Mouse (Mus musculus): Measurements from ENCODE around the gene Rragd. TPM values are rescaled to one million over a fixed set of nuclear protein-coding genes. Genes with fewer than 3 reads are reported as not detected.

Rragd gene
- polyA plus RNA-seq, 1 experiment from 2014 or later: 7.5 TPM

GRCm38 (mm10) chr4:33024420-33024819 is 41.6 kb downstream of the Rragd start:
- ATAC-seq (ENCODE audit: insufficient read depth, low FRiP score): no peak

DNA sequence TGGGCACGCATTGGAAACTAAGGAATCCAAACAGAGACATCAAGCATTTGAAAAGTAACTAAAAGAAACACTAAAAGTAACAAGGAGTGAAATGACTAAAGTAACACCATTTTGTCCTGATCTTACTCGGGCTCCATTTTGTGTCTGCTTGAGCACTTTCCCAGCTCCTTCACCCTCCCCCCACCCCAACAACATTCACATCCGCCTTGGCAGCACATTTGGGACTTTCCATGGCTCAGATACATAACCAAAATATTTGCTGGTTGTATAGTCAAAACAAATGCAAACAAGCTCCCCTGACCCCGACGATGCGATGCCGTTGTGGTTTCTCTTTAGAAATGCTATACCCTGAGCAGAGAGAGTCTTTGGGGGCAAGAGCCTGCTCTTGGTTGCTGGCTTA is 46.3 kb downstream of the Rragd start:
- Histone ChIP-seq H3K27me3 (ENCODE audit: control insufficient read depth, insufficient read depth, low read length) (no peaks in the 10 kb centered on the region), H3K36me3 (ENCODE audit: control insufficient read depth, insufficient read depth, low read length) (no peaks in the 10 kb centered on the region), H3K4me3 (replicated peaks; ENCODE audit: low read length) (no peak overlapping the region), H3K9ac (ENCODE audit: low read length) (no peak overlapping the region), H3K4me2 (ENCODE audit: low read depth, low read length) (no peak overlapping the region), H3K4me1 (ENCODE audit: control insufficient read depth, insufficient read depth, low read length) (peaks cover 5% of the 10 kb centered on the region), H3K27ac (ENCODE audit: low read length) (no peak overlapping the region), H3K9me3 (replicated peaks; ENCODE audit: control insufficient read depth, low read length) (no peaks in the 10 kb centered on the region)
- no peak for ATAC-seq (ENCODE audit: insufficient read depth, low FRiP score)
- 89% methylated on average over 7 of the region's 7 CpGs for WGBS

More at GRCm38 (mm10) chr4:33024420-33024819, 41.6 kb downstream of the Rragd start:
- Histone ChIP-seq H3K27me3 (ENCODE audit: control insufficient read depth, insufficient read depth, low read length) (no peaks in the 10 kb centered on the region), H3K4me1 (ENCODE audit: control insufficient read depth, insufficient read depth, low read length) (no peaks in the 10 kb centered on the region), H3K4me2 (ENCODE audit: low read depth, low read length) (no peak overlapping the region), H3K36me3 (ENCODE audit: control insufficient read depth, insufficient read depth, low read length) (no peaks in the 10 kb centered on the region), H3K27ac (ENCODE audit: low read length) (no peak overlapping the region), H3K9me3 (replicated peaks; ENCODE audit: control insufficient read depth, low read length) (no peaks in the 10 kb centered on the region), H3K9ac (ENCODE audit: low read length) (no peak overlapping the region), H3K4me3 (replicated peaks; ENCODE audit: low read length) (no peak overlapping the region)
- WGBS: 68% methylated on average over 8 of the region's 8 CpGs

GRCm38 (mm10) chr4:33030264-33031194 is 47.7 kb downstream of the Rragd start:
- Histone ChIP-seq H3K9me3 (replicated peaks; ENCODE audit: control insufficient read depth, low read length) (peaks cover 4% of the 10 kb centered on the region; the same call in 1 of the 2 replicates), H3K27me3 (ENCODE audit: control insufficient read depth, insufficient read depth, low read length) (no peaks in the 10 kb centered on the region), H3K9ac (ENCODE audit: low read length) (peak overlapping the region; percentile 97), H3K36me3 (ENCODE audit: control insufficient read depth, insufficient read depth, low read length) (no peaks in the 10 kb centered on the region; the same call in 1 of the 2 replicates), H3K4me3 (replicated peaks; ENCODE audit: low read length) (peak overlapping the region; percentile 91), H3K4me1 (ENCODE audit: control insufficient read depth, insufficient read depth, low read length) (peaks cover 7% of the 10 kb centered on the region), H3K4me2 (ENCODE audit: low read depth, low read length) (peak overlapping the region; percentile 79), H3K27ac (ENCODE audit: low read length) (peak overlapping the region; percentile 83)
- peak; percentile 74 for ATAC-seq (ENCODE audit: insufficient read depth, low FRiP score)
- WGBS: 3% methylated on average over 55 of the region's 55 CpGs

DNA sequence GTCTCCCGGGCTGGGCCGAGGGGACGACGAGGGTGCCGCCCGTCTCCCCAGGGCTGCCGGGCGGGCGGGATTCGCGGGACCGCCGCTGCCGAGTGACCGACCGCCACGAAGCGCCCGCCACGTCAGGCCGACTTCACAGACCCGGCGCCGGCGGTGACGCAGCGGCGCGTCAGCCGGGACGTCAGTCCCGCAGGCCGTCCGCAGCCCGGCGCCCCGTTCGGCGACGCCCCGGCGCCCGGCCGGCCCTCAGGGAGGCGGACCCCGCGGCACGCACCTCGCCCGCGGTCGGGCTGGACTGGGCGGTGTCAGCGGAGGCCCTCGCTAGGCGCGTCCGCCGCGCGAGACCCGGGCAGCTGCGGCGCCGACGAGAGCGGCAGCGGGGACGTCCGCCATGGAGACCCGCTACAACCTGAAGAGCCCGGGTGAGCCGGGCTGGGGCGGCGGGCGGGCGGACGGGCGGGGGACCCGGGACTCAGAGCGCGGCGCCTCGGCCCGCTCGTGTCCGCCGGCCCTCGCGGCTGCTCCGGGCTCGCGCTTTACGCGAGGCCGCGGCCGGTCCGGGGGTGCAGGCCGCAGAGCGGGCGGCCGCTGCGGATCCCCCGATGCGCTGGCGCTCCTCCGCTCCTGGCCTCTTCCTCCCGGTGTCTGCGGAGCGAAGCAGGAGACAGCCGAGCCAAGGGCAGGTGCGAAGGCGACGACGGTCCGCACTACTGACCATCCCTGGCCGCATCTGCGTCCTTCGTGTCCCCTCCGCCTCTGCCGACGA is 48.5 kb downstream of the Rragd start, which contains the start of gene Ube2j1:
Gene Ube2j1 (plus strand): TSS at position 222 of the 766 bp plus-strand sequence.
- peak within 1 kb of the TSS; percentile 83 for H3K27ac ChIP-seq (ENCODE audit: low read length)
- peaks cover 6% of the 10 kb centered on the region; the same call in 1 of the 2 replicates for H3K9me3 ChIP-seq (replicated peaks; ENCODE audit: control insufficient read depth, low read length)
- H3K4me1 ChIP-seq (ENCODE audit: control insufficient read depth, insufficient read depth, low read length): peaks cover 7% of the 10 kb centered on the region
- no peaks in the 10 kb centered on the region for H3K27me3 ChIP-seq (ENCODE audit: control insufficient read depth, insufficient read depth, low read length)
- peak within 1 kb of the TSS; percentile 97 for H3K9ac ChIP-seq (ENCODE audit: low read length)
- H3K4me2 ChIP-seq (ENCODE audit: low read depth, low read length): peak within 1 kb of the TSS; percentile 79
- peak; percentile 99 for ATAC-seq (ENCODE audit: insufficient read depth, low FRiP score)
- no peaks in the 10 kb centered on the region; the same call in 1 of the 2 replicates for H3K36me3 ChIP-seq (ENCODE audit: control insufficient read depth, insufficient read depth, low read length)
- H3K4me3 ChIP-seq (replicated peaks; ENCODE audit: low read length): peak within 1 kb of the TSS; percentile 91
- WGBS: under 1% methylated on average over 114 of the region's 123 CpGs

- no peaks in the 10 kb centered on the region; the same call in 1 of the 2 replicates for H3K36me3 ChIP-seq (ENCODE audit: control insufficient read depth, insufficient read depth, low read length)
- peak overlapping the region; percentile 97 for H3K9ac ChIP-seq (ENCODE audit: low read length)
- H3K9me3 ChIP-seq (replicated peaks; ENCODE audit: control insufficient read depth, low read length): peaks cover 6% of the 10 kb centered on the region; the same call in 1 of the 2 replicates
- no peak for ATAC-seq (ENCODE audit: insufficient read depth, low FRiP score)
- 20% methylated on average over 4 of the region's 4 CpGs for WGBS
- H3K4me1 ChIP-seq (ENCODE audit: control insufficient read depth, insufficient read depth, low read length): peaks cover 7% of the 10 kb centered on the region
- H3K27me3 ChIP-seq (ENCODE audit: control insufficient read depth, insufficient read depth, low read length): no peaks in the 10 kb centered on the region
- peak overlapping the region; percentile 79 for H3K4me2 ChIP-seq (ENCODE audit: low read depth, low read length)
- peak overlapping the region; percentile 91 for H3K4me3 ChIP-seq (replicated peaks; ENCODE audit: low read length)
- peak overlapping the region; percentile 83 for H3K27ac ChIP-seq (ENCODE audit: low read length)
These were observed 49.2 kb downstream of the Rragd start for GRCm38 (mm10) chr4:33032045-33032444.

DNA sequence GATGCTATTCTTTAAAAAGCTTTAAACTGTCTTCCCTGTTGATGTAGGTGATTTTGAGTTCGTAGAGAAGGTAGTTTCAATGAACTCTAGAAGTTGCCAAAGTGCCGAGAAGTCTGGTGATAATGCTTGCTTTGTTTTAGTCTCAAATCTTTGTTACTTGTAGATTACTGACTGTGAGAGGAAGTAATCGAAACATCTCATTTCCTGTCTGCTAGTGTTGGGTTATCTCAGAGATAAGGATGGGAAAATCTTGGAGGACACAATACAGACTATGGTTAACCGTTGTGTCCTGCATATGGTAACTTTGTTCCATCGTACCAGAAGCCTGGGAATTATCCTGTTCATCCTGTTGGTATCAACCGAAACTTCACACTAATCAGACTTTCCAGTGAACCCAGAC is 50.7 kb downstream of the Rragd start:
- no peak overlapping the region for H3K4me2 ChIP-seq (ENCODE audit: low read depth, low read length)
- peaks cover 6% of the 10 kb centered on the region; the same call in 1 of the 2 replicates for H3K9me3 ChIP-seq (replicated peaks; ENCODE audit: control insufficient read depth, low read length)
- WGBS: 62% methylated on average over 6 of the region's 6 CpGs
- peaks cover 7% of the 10 kb centered on the region for H3K4me1 ChIP-seq (ENCODE audit: control insufficient read depth, insufficient read depth, low read length)
- no peak overlapping the region for H3K4me3 ChIP-seq (replicated peaks; ENCODE audit: low read length)
- no peaks in the 10 kb centered on the region for H3K27me3 ChIP-seq (ENCODE audit: control insufficient read depth, insufficient read depth, low read length)
- no peak overlapping the region for H3K27ac ChIP-seq (ENCODE audit: low read length)
- no peaks in the 10 kb centered on the region; the same call in 1 of the 2 replicates for H3K36me3 ChIP-seq (ENCODE audit: control insufficient read depth, insufficient read depth, low read length)
- ATAC-seq (ENCODE audit: insufficient read depth, low FRiP score): no peak
- H3K9ac ChIP-seq (ENCODE audit: low read length): no peak overlapping the region

DNA sequence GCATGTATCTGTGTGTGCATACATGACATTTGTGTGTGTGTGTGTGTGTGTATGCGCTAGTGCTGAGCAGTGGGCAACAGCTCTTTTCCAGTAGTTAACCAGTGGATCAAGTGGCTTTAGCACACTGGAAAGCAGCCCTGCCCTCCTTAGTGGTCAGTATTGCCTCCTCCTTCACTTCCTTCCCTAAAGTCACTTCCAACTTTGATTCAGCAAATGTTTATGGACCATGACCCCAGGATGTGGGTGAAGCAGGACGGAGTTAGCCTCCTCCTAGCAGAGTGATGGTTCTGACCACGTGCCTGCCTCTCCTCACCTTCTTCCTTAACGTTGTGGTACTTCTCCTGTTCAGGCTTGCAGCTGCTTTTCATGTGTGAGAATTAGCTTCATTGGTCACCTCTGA is 57.0 kb downstream of the Rragd start:
- Histone ChIP-seq H3K27me3 (ENCODE audit: control insufficient read depth, insufficient read depth, low read length) (no peaks in the 10 kb centered on the region), H3K9ac (ENCODE audit: low read length) (no peak overlapping the region), H3K27ac (ENCODE audit: low read length) (no peak overlapping the region), H3K9me3 (replicated peaks; ENCODE audit: control insufficient read depth, low read length) (peaks cover 6% of the 10 kb centered on the region; the same call in 1 of the 2 replicates), H3K36me3 (ENCODE audit: control insufficient read depth, insufficient read depth, low read length) (peaks cover 17% of the 10 kb centered on the region), H3K4me1 (ENCODE audit: control insufficient read depth, insufficient read depth, low read length) (no peaks in the 10 kb centered on the region), H3K4me3 (replicated peaks; ENCODE audit: low read length) (no peak overlapping the region), H3K4me2 (ENCODE audit: low read depth, low read length) (no peak overlapping the region)
- no peak for ATAC-seq (ENCODE audit: insufficient read depth, low FRiP score)
- 70% methylated on average over 4 of the region's 4 CpGs for WGBS

GRCm38 (mm10) chr4:33049601-33050000 is 66.8 kb downstream of the Rragd start:
- Histone ChIP-seq H3K27ac (ENCODE audit: low read length) (no peak overlapping the region), H3K9ac (ENCODE audit: low read length) (no peak overlapping the region), H3K27me3 (ENCODE audit: control insufficient read depth, insufficient read depth, low read length) (no peaks in the 10 kb centered on the region), H3K4me1 (ENCODE audit: control insufficient read depth, insufficient read depth, low read length) (no peaks in the 10 kb centered on the region), H3K36me3 (ENCODE audit: control insufficient read depth, insufficient read depth, low read length) (peaks cover 20% of the 10 kb centered on the region), H3K4me2 (ENCODE audit: low read depth, low read length) (no peak overlapping the region), H3K4me3 (replicated peaks; ENCODE audit: low read length) (no peak overlapping the region), H3K9me3 (replicated peaks; ENCODE audit: control insufficient read depth, low read length) (no peaks in the 10 kb centered on the region)
- no peak for ATAC-seq (ENCODE audit: insufficient read depth, low FRiP score)
- WGBS: 95% methylated on average over 11 of the region's 11 CpGs

Data from stomach, embryonic 16.5 days (tissue).